Mouse (Mus musculus) intestine, embryonic 14.5 days (tissue): ENCODE measurements around the gene Colca2. TPM values are rescaled to one million over a fixed set of nuclear protein-coding genes. Genes with fewer than 3 reads are reported as not detected.

Experiments
- ATAC-seq: fragments of 200-750 bp; cut with Nextera tagmentation; replicated peaks from 2 replicates; pipeline ENCODE4 v1.8.0; 2017; ENCODE audit warnings: low read depth, moderate number of reproducible peaks, moderate TSS enrichment, moderate library complexity; ENCODE audit not compliant: low FRiP score, low TSS enrichment
- DNase-seq: peaks from one replicate; pipeline ENCODE4 v3.0.0-alpha.2; 2018; ENCODE audit warnings: low spot score
- H3K27ac ChIP-seq: fragments of 300-500 bp; sonication (generic); 2 replicates; pipeline ENCODE4 v1.5.1; 2014; ENCODE audit warnings: low read depth, mild to moderate bottlenecking, control low read depth
- H3K27me3 ChIP-seq: fragments of 300-500 bp; sonication (generic); replicated peaks from 2 replicates; pipeline ENCODE4 v1.6.1; 2014; ENCODE audit warnings: low read length, control low read depth; ENCODE audit not compliant: control insufficient read depth, insufficient read depth
- H3K36me3 ChIP-seq: fragments of 300-500 bp; sonication (generic); 2 replicates; pipeline ENCODE4 v1.6.1; 2014; ENCODE audit warnings: low read length, control low read depth; ENCODE audit not compliant: control insufficient read depth, insufficient read depth
- H3K4me1 ChIP-seq: fragments of 300-500 bp; sonication (generic); replicated peaks from 2 replicates; pipeline ENCODE4 v1.6.1; 2014; ENCODE audit warnings: low read length, control low read depth, mixed read lengths; ENCODE audit not compliant: control insufficient read depth, insufficient read depth
- H3K4me2 ChIP-seq: fragments of 300-500 bp; sonication (generic); 2 replicates; pipeline ENCODE4 v1.6.1; 2014; ENCODE audit warnings: low read length
- H3K4me3 ChIP-seq: fragments of 300-500 bp; sonication (generic); 2 replicates; pipeline ENCODE4 v1.5.1; 2014; ENCODE audit warnings: low read depth, low read length, control low read depth, mixed read lengths
- H3K9ac ChIP-seq: fragments of 300-500 bp; sonication (generic); 2 replicates; pipeline ENCODE4 v1.6.1; 2014; ENCODE audit warnings: mild to moderate bottlenecking, low read length
- H3K9me3 ChIP-seq: fragments of 300-500 bp; sonication (generic); 2 replicates; pipeline ENCODE4 v1.6.1; 2016; ENCODE audit warnings: low read length, control low read depth; ENCODE audit not compliant: control insufficient read depth
- WGBS: fragments of 180-500 bp; shearing (Covaris S2); extraction: QIAGEN DNeasy Blood & Tissue Kit; methylation state at CpG from one replicate; pipeline ENCODE4 v1.1.7; 2014; 5-methylcytosine and 5-hydroxymethylcytosine counted together
- polyA plus RNA-seq: library from polyadenylated mRNA; unstranded; fragments of >200 nt; fragmentation: Nextera tagmentation; extraction: Ambion mirVana; gene quantifications from 2 replicates; pipeline ENCODE4 v1.2.1, GENCODE M21; 2014

Gene Colca2
- polyA plus RNA-seq, 1 experiment from 2014 or later = 2.4 TPM

GRCm38 (mm10) chr9:51238741-51239385, 39.5 kb downstream of the Colca2 start:
- Histone ChIP-seq H3K4me3 (no peak overlapping the region), H3K27ac (no peak overlapping the region), H3K9ac (no peak overlapping the region), H3K4me2 (no peak overlapping the region), H3K36me3 (no peaks in the 10 kb centered on the region), H3K4me1 (peaks cover 5% of the 10 kb centered on the region; the same call in 1 of the 2 replicates), H3K9me3 (no peaks in the 10 kb centered on the region), H3K27me3 (no peaks in the 10 kb centered on the region)
- no peak for ATAC-seq
- whole genome bisulfite sequencing = 41% methylated on average over 12 of the region's 12 CpGs
- DNase-seq = no peak

DNA sequence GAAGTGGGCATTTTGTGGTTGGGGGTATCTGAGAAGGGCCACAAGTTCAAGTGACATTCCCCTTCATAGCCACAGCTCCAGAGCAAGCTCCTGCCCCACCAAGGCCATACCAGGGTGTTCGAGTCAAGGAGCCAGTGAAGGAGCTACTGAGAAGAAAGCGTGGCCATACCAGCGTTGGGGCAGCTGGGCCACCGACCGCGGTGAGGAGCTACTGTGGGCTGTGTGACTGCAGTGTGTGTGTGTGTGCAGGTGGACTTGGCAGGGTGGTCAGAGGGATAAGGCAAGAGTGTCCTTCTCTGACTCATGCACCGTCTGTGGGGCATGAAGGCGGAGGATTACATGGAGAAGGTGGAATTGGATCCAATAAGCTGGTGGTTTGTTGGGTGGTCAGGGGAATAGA, 46.2 kb downstream of the Colca2 start:
- H3K27me3 ChIP-seq = no peaks in the 10 kb centered on the region
- no peak overlapping the region for H3K4me3 ChIP-seq
- no peaks in the 10 kb centered on the region for H3K4me1 ChIP-seq
- H3K27ac ChIP-seq = no peak overlapping the region
- DNase-seq (no peak), ATAC-seq (no peak)
- no peak overlapping the region for H3K4me2 ChIP-seq
- no peaks in the 10 kb centered on the region for H3K9me3 ChIP-seq
- 94% methylated on average over 8 of the region's 8 CpGs for WGBS
- H3K36me3 ChIP-seq = no peaks in the 10 kb centered on the region
- H3K9ac ChIP-seq = no peak overlapping the region

- H3K4me2 ChIP-seq = no peak overlapping the region
These were observed 47.5 kb downstream of the Colca2 start for GRCm38 (mm10) chr9:51230701-51231389.

GRCm38 (mm10) chr9:51225636-51226166, 52.7 kb downstream of the Colca2 start:
- WGBS = 86% methylated on average over 5 of the region's 5 CpGs
- H3K27me3 ChIP-seq = no peaks in the 10 kb centered on the region
- H3K9ac ChIP-seq = no peak overlapping the region
- no peak overlapping the region for H3K27ac ChIP-seq
- no peak for ATAC-seq
- H3K4me1 ChIP-seq = no peaks in the 10 kb centered on the region
- no peak overlapping the region for H3K4me2 ChIP-seq
- no peaks in the 10 kb centered on the region for H3K9me3 ChIP-seq
- DNase-seq = no peak
- no peaks in the 10 kb centered on the region for H3K36me3 ChIP-seq
- no peak overlapping the region for H3K4me3 ChIP-seq

More at GRCm38 (mm10) chr9:51230701-51231389, 47.5 kb downstream of the Colca2 start:
- no peaks in the 10 kb centered on the region for H3K4me1 ChIP-seq
- 54% methylated on average over 4 of the region's 4 CpGs for WGBS
- H3K4me3 ChIP-seq = no peak overlapping the region
- H3K36me3 ChIP-seq = no peaks in the 10 kb centered on the region
- H3K27me3 ChIP-seq = no peaks in the 10 kb centered on the region
- H3K9ac ChIP-seq = no peak overlapping the region
- ATAC-seq (peak; percentile 90), DNase-seq (no peak)
- no peak overlapping the region for H3K27ac ChIP-seq
- H3K9me3 ChIP-seq = no peaks in the 10 kb centered on the region

Other genes starting within 250 kb of the Colca2 start
- gene Btg4, start 217.7 kb downstream of the Colca2 start, polyA plus RNA-seq = not detected in 2 replicates
- gene Layn, start 201.5 kb downstream of the Colca2 start, polyA plus RNA-seq = 2.8 and 5.2 TPM in 2 replicates
- not detected in 2 replicates for gene 4833427G06Rik, start 176.5 kb downstream of the Colca2 start, polyA plus RNA-seq
- gene Gm32742, start 113.1 kb downstream of the Colca2 start, polyA plus RNA-seq = 0.01 TPM in 1 of 2 replicates, not detected in the other
- gene Pou2af1, start 64.9 kb downstream of the Colca2 start, polyA plus RNA-seq = 0.07 and 0.16 TPM in 2 replicates
- gene 1810046K07Rik, start 50.3 kb upstream of the Colca2 start, polyA plus RNA-seq = not detected in 2 replicates